Mouse (Mus musculus) kidney, adult 2 months (tissue): ENCODE results near the gene Mrpl34. TPM values are rescaled to one million over a fixed set of nuclear protein-coding genes. Genes with fewer than 3 reads are reported as not detected.
A peak's percentile ranks its signal among the peaks of the same experiment; 100 is the strongest.

Experiments used
- DNase-seq: peaks from one replicate; pipeline ENCODE4 v3.0.0; 2021
- H3K27ac ChIP-seq: fragments of 200-500 bp; 2 replicates; pipeline ENCODE4 v1.5.1; 2012; ENCODE audit warnings: low read depth, low read length, control low read depth, inconsistent platforms; ENCODE audit not compliant: insufficient read depth
- H3K27me3 ChIP-seq: fragments of 200-500 bp; replicated peaks from 2 replicates; pipeline ENCODE4 v1.6.1; 2012; ENCODE audit warnings: mild to moderate bottlenecking, moderate library complexity, low read length, inconsistent platforms; ENCODE audit not compliant: control insufficient read depth, insufficient read depth
- H3K36me3 ChIP-seq: fragments of 200-500 bp; 2 replicates; pipeline ENCODE4 v1.6.1; 2012; ENCODE audit warnings: mild to moderate bottlenecking, moderate library complexity, low read length, inconsistent platforms; ENCODE audit not compliant: control insufficient read depth, insufficient read depth
- H3K4me1 ChIP-seq: fragments of 200-500 bp; 2 replicates; pipeline ENCODE4 v1.6.1; 2011; ENCODE audit warnings: low read length; ENCODE audit not compliant: control insufficient read depth, insufficient read depth
- H3K4me3 ChIP-seq: fragments of 200-500 bp; 2 replicates; pipeline ENCODE4 v1.5.1; 2011; ENCODE audit warnings: mild to moderate bottlenecking, low read depth, low read length, control low read depth; ENCODE audit not compliant: insufficient read depth
- CTCF ChIP-seq: fragments of 200-500 bp; conservative IDR thresholded peaks from 2 replicates; pipeline ENCODE4 v1.5.1; 2011; ENCODE audit warnings: low read depth, mild to moderate bottlenecking, control low read depth, low read length, moderate library complexity, mixed read lengths; ENCODE audit not compliant: insufficient read depth, insufficient read length
- POLR2A ChIP-seq: fragments of 200-500 bp; IDR thresholded peaks from one replicate; pipeline ENCODE4 v1.6.1; 2011; ENCODE audit warnings: low read depth, low read length, control low read depth
- WGBS: fragments of 180-500 bp; shearing (Covaris S2); methylation state at CpG from one replicate; pipeline ENCODE4 v1.1.7; 2018; 5-methylcytosine and 5-hydroxymethylcytosine counted together
- polyA plus RNA-seq: library from polyadenylated mRNA; depleted of rRNA; stranded (reverse); fragments of >200 nt; gene quantifications from 2 replicates; pipeline ENCODE4 v1.2.3, GENCODE M21; 2012

Mrpl34 gene
- polyA plus RNA-seq, 1 experiment = 168 TPM

DNA sequence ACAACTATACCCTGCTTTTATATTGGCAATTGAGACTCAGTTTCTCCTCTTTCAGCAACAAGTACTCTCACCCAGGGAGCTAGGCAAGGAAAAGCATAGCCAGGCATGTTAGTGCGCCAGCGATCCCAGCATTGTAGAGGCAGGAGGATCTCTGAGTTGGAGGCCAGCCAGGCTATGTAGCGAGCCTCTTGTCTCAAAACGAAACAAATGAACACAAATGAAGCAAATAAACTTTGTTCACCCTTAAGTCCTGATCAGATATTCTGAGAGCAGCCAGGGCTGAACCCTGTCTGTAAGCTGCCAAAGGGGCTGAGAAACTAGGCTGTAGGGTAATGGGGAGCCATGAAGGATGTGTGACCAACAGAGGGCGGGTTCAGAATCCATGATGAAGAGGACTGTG is 31.1 kb downstream of the Mrpl34 start:
- Histone ChIP-seq H3K36me3 (no peaks in the 10 kb centered on the region), H3K27ac (peak overlapping the region; percentile 66), H3K4me1 (peaks cover 6% of the 10 kb centered on the region; the same call in 1 of the 2 replicates), H3K27me3 (no peaks in the 10 kb centered on the region), H3K4me3 (no peak overlapping the region)
- peak; percentile 50 for DNase-seq
- TF ChIP-seq POLR2A = no peak
- no peak for TF ChIP-seq CTCF
- WGBS = 70% methylated on average over 5 of the region's 5 CpGs

DNA sequence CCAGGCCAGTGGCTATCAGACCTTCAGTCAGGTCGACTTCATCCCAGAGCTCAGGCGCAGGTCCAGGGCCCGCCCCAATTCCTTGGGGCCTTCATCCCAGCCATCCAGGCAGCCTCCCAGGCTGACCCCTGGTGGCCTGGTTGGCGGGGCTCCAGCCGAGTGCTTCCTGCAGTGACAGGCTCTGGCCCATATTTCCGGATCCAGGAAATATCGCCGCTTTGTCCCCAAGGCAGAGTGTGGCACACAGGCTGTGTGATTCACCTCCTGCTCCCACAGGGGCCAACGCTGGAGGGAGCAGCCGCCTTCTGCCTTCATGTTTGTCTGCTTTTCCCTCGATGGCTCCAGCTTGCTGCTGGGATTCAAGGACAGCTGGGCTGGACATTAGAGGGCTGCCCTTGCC is 31.7 kb downstream of the Mrpl34 start:
- WGBS = 31% methylated on average over 11 of the region's 11 CpGs
- Histone ChIP-seq H3K4me1 (peaks cover 6% of the 10 kb centered on the region; the same call in 1 of the 2 replicates), H3K27me3 (no peaks in the 10 kb centered on the region), H3K36me3 (no peaks in the 10 kb centered on the region), H3K27ac (peak overlapping the region; percentile 66), H3K4me3 (no peak overlapping the region)
- DNase-seq = peak; percentile 97
- TF ChIP-seq POLR2A = no peak
- TF ChIP-seq CTCF = peak; percentile 35

DNA sequence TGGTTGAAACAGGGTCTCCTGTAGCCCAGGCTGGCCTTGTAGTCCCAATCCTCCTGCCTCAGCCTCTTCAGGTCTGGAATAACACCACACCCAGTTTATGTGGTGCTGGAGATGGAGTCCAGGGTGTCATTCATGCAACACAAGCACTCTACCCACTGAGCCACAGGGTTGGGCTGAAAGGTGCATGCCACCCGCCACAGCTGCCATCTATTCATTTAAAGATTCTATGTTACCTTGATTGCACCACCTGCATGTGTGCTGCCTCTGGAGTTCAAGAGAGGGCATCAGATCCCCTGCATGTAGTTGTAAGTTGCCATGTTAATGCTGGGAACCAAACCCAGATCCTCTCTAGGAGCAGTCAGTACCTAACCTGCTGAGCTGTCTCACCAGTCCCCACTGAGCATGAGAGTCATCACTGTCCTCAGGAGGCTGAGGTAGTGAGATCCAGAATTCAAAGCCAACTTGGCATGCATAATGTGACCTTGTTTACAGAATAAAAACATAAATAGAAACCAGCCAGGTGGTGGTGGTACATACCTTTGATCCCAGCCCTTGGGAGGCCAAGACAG is 32.4 kb downstream of the Mrpl34 start:
- no peak for DNase-seq
- H3K4me1 ChIP-seq = peaks cover 6% of the 10 kb centered on the region; the same call in 1 of the 2 replicates
- H3K27ac ChIP-seq = peak overlapping the region; percentile 6; the same call in 1 of the 2 replicates
- no peaks in the 10 kb centered on the region for H3K27me3 ChIP-seq
- no peaks in the 10 kb centered on the region for H3K36me3 ChIP-seq
- TF ChIP-seq CTCF (no peak), POLR2A (no peak)
- 88% methylated on average over 1 of the region's 1 CpGs for WGBS
- no peak overlapping the region for H3K4me3 ChIP-seq

DNA sequence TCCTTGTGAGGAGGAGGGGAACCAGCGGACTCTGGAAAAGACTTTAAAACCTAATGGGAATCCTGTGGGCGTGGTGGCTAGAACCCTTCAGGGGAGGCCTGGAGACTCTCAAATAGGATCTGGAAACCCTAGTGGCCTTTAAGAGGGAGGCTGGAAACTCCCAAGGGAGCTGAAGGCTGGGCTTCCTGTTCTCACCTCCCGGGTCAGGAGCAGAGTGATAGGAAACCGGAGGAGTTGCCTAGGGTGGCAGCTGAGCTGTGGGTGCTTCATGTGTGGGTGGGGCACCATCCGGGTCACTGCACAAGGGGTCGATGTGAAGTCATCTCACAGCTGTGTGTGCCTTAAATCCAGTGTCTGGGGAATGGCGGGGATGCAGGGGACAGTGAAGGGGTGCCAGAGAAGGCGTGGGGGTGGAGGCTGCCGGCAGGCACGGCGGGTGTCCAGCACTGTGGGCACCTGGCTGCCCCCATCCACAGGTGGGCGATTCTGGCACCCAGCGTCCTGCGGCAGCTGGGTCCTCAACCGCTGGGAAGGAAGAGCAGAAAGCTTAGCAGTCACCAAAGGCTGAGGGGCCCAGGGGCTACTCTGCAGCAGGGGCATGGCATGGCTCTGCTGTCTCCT is 33.2 kb downstream of the Mrpl34 start:
- DNase-seq = peak; percentile 87
- Histone ChIP-seq H3K4me1 (peaks cover 6% of the 10 kb centered on the region; the same call in 1 of the 2 replicates), H3K4me3 (no peak overlapping the region; the same call in 1 of the 2 replicates), H3K36me3 (no peaks in the 10 kb centered on the region), H3K27me3 (no peaks in the 10 kb centered on the region), H3K27ac (peak overlapping the region; percentile 87)
- TF ChIP-seq CTCF = no peak
- no peak for TF ChIP-seq POLR2A
- WGBS = 12% methylated on average over 15 of the region's 15 CpGs

DNA sequence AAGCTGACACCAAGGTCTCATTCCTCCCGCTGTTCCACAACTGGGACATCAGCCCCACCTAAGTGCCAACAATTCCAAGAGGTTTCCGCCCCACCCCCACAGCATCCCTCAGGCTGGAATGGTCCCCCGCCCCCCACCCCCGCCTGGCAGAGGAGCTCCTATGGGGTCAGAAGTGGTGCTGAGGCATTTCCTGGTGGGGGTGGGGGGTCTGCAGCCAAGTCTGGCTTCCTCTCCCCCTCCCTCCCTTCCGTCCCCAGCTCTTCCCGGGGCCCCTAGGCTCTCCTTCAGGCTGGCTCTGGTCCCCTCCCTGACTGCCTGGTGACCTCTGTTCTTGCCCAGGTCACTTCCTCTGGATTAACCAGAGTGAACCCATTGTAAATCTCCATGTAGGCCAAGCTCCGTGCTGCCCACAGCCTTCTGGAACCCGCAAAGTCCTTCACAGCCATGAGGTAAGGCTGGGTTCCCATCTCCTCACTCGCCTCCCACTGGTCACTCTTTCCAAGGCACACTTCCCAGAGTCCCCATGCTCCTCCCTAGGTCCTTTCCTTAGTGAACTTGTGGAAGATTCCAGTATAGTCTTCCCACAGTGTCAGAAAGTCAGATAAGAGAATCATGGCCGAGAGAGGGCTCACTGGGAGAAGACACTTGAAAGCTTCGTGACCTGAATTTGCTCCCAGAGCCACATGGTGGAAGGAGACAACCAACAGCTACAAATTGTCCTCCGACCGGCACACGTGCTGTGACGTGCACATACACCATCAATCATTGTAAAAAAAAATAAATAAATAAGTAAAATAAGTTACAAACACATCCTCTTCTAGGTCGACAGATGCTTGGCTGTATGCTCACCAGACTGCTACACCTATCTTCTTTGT is 34.3 kb downstream of the Mrpl34 start:
- TF ChIP-seq POLR2A (no peak), CTCF (no peak)
- peak; percentile 80 for DNase-seq
- no peaks in the 10 kb centered on the region for H3K36me3 ChIP-seq
- no peak overlapping the region for H3K4me3 ChIP-seq
- H3K27me3 ChIP-seq = no peaks in the 10 kb centered on the region
- peak overlapping the region; percentile 89 for H3K27ac ChIP-seq
- 41% methylated on average over 16 of the region's 16 CpGs for WGBS
- H3K4me1 ChIP-seq = peaks cover 6% of the 10 kb centered on the region; the same call in 1 of the 2 replicates

DNA sequence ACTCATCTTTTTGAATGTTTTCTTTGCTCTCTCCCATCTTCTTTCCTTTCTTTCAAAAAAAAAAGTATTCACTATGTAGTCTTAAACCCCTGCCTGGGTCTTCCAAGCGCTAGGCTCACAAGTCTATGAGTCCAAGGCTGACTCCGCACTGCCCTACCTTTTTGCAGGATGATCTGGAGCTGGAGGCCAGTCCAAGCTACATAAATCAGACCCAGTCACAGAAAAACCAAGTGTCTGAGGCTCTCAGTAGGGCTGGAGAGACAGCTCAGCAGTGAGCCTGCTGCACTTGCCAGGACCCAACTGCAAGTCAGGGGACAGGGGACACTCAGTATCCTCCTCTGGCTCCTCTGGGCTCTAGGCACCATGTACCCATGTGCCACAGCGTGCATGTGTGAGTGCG is 39.6 kb downstream of the Mrpl34 start:
- H3K27ac ChIP-seq = no peak overlapping the region
- no peak for DNase-seq
- WGBS = 86% methylated on average over 4 of the region's 4 CpGs

More for the DNA sequence above, 39.6 kb downstream of the Mrpl34 start:
- H3K4me1 ChIP-seq = peaks cover 4% of the 10 kb centered on the region; the same call in 1 of the 2 replicates
- TF ChIP-seq CTCF (no peak), POLR2A (no peak)
- no peaks in the 10 kb centered on the region for H3K27me3 ChIP-seq
- H3K4me3 ChIP-seq = no peak overlapping the region
- H3K36me3 ChIP-seq = no peaks in the 10 kb centered on the region
